Mouse (Mus musculus): ENCODE results near the gene Palm3. TPM values are rescaled to one million over a fixed set of nuclear protein-coding genes. Genes with fewer than 3 reads are reported as not detected.

Gene Palm3
- polyA plus RNA-seq, 1 experiment from 2014 or later: 7.4 TPM

- H3K27me3 ChIP-seq (ENCODE audit: control insufficient read depth, insufficient read depth, low read length): peaks cover 35% of the 10 kb centered on the region
- H3K4me2 ChIP-seq (replicated peaks; ENCODE audit: low read depth, low read length): peak overlapping the region; percentile 17; the same call in 1 of the 2 replicates
- H3K9me3 ChIP-seq (ENCODE audit: control insufficient read depth, low read length): no peaks in the 10 kb centered on the region; the same call in 1 of the 2 replicates
- no peak overlapping the region for H3K27ac ChIP-seq (ENCODE audit: low read depth, low read length)
- H3K36me3 ChIP-seq (ENCODE audit: control insufficient read depth, insufficient read depth, low read length): no peaks in the 10 kb centered on the region
- peaks cover 11% of the 10 kb centered on the region; the same call in 1 of the 2 replicates for H3K4me1 ChIP-seq (ENCODE audit: control insufficient read depth, insufficient read depth, low read length)
- no peak overlapping the region for H3K4me3 ChIP-seq (ENCODE audit: low read length)
- WGBS: 7% methylated on average over 7 of the region's 7 CpGs
- ATAC-seq (ENCODE audit: low FRiP score, low TSS enrichment): no peak
- H3K9ac ChIP-seq (ENCODE audit: low read depth, low read length): no peak overlapping the region
Observed at GRCm38 (mm10) chr8:84044103-84044502, 22.8 kb downstream of the Palm3 start.

- Histone ChIP-seq H3K9me3 (ENCODE audit: control insufficient read depth, low read length) (no peaks in the 10 kb centered on the region; the same call in 1 of the 2 replicates), H3K9ac (ENCODE audit: low read depth, low read length) (no peak within 1 kb of the TSS), H3K4me1 (ENCODE audit: control insufficient read depth, insufficient read depth, low read length) (peaks cover 11% of the 10 kb centered on the region; the same call in 1 of the 2 replicates), H3K27me3 (ENCODE audit: control insufficient read depth, insufficient read depth, low read length) (peaks cover 35% of the 10 kb centered on the region), H3K36me3 (ENCODE audit: control insufficient read depth, insufficient read depth, low read length) (no peaks in the 10 kb centered on the region), H3K4me2 (replicated peaks; ENCODE audit: low read depth, low read length) (peak within 1 kb of the TSS; percentile 17), H3K4me3 (ENCODE audit: low read length) (peak within 1 kb of the TSS; percentile 1; the same call in 1 of the 2 replicates), H3K27ac (ENCODE audit: low read depth, low read length) (no peak within 1 kb of the TSS)
- no peak for ATAC-seq (ENCODE audit: low FRiP score, low TSS enrichment)
- WGBS: 4% methylated on average over 9 of the region's 9 CpGs
Observed at GRCm38 (mm10) chr8:84044900-84045299, 23.6 kb downstream of the Palm3 start, which contains the start of gene Rln3. TSS of gene Rln3 (minus strand) at chr8:84045000.

GRCm38 (mm10) chr8:84046505-84046904 is 25.2 kb downstream of the Palm3 start:
- Histone ChIP-seq H3K9me3 (ENCODE audit: control insufficient read depth, low read length) (no peaks in the 10 kb centered on the region; the same call in 1 of the 2 replicates), H3K27ac (ENCODE audit: low read depth, low read length) (no peak overlapping the region), H3K4me2 (replicated peaks; ENCODE audit: low read depth, low read length) (no peak overlapping the region), H3K4me3 (ENCODE audit: low read length) (no peak overlapping the region), H3K4me1 (ENCODE audit: control insufficient read depth, insufficient read depth, low read length) (peaks cover 11% of the 10 kb centered on the region; the same call in 1 of the 2 replicates), H3K9ac (ENCODE audit: low read depth, low read length) (no peak overlapping the region), H3K27me3 (ENCODE audit: control insufficient read depth, insufficient read depth, low read length) (peaks cover 35% of the 10 kb centered on the region), H3K36me3 (ENCODE audit: control insufficient read depth, insufficient read depth, low read length) (no peaks in the 10 kb centered on the region)
- no peak for ATAC-seq (ENCODE audit: low FRiP score, low TSS enrichment)
- WGBS: 78% methylated on average over 3 of the region's 3 CpGs

- peaks cover 24% of the 10 kb centered on the region for H3K27me3 ChIP-seq (ENCODE audit: control insufficient read depth, insufficient read depth, low read length)
- H3K9me3 ChIP-seq (ENCODE audit: control insufficient read depth, low read length): no peaks in the 10 kb centered on the region; the same call in 1 of the 2 replicates
- 57% methylated on average over 5 of the region's 5 CpGs for WGBS
- no peak overlapping the region for H3K4me2 ChIP-seq (replicated peaks; ENCODE audit: low read depth, low read length)
- H3K4me1 ChIP-seq (ENCODE audit: control insufficient read depth, insufficient read depth, low read length): peaks cover 3% of the 10 kb centered on the region; the same call in 1 of the 2 replicates
- no peak overlapping the region for H3K27ac ChIP-seq (ENCODE audit: low read depth, low read length)
- ATAC-seq (ENCODE audit: low FRiP score, low TSS enrichment): no peak
- no peak overlapping the region for H3K4me3 ChIP-seq (ENCODE audit: low read length)
- no peaks in the 10 kb centered on the region for H3K36me3 ChIP-seq (ENCODE audit: control insufficient read depth, insufficient read depth, low read length)
- H3K9ac ChIP-seq (ENCODE audit: low read depth, low read length): no peak overlapping the region
Observed at GRCm38 (mm10) chr8:84048171-84048570, 26.9 kb downstream of the Palm3 start.

- 67% methylated on average over 3 of the region's 3 CpGs for WGBS
- no peaks in the 10 kb centered on the region for H3K4me1 ChIP-seq (ENCODE audit: control insufficient read depth, insufficient read depth, low read length)
- no peaks in the 10 kb centered on the region for H3K27me3 ChIP-seq (ENCODE audit: control insufficient read depth, insufficient read depth, low read length)
- no peaks in the 10 kb centered on the region for H3K9me3 ChIP-seq (ENCODE audit: control insufficient read depth, low read length)
- H3K9ac ChIP-seq (ENCODE audit: low read depth, low read length): no peak overlapping the region
- no peaks in the 10 kb centered on the region for H3K36me3 ChIP-seq (ENCODE audit: control insufficient read depth, insufficient read depth, low read length)
- ATAC-seq (ENCODE audit: low FRiP score, low TSS enrichment): no peak
- no peak overlapping the region for H3K27ac ChIP-seq (ENCODE audit: low read depth, low read length)
- no peak overlapping the region for H3K4me3 ChIP-seq (ENCODE audit: low read length)
- no peak overlapping the region for H3K4me2 ChIP-seq (replicated peaks; ENCODE audit: low read depth, low read length)
Observed at GRCm38 (mm10) chr8:84052746-84053145, 31.5 kb downstream of the Palm3 start.

- Histone ChIP-seq H3K27me3 (ENCODE audit: control insufficient read depth, insufficient read depth, low read length) (no peaks in the 10 kb centered on the region), H3K36me3 (ENCODE audit: control insufficient read depth, insufficient read depth, low read length) (no peaks in the 10 kb centered on the region), H3K9ac (ENCODE audit: low read depth, low read length) (no peak overlapping the region), H3K27ac (ENCODE audit: low read depth, low read length) (no peak overlapping the region), H3K9me3 (ENCODE audit: control insufficient read depth, low read length) (no peaks in the 10 kb centered on the region), H3K4me3 (ENCODE audit: low read length) (no peak overlapping the region), H3K4me2 (replicated peaks; ENCODE audit: low read depth, low read length) (no peak overlapping the region), H3K4me1 (ENCODE audit: control insufficient read depth, insufficient read depth, low read length) (no peaks in the 10 kb centered on the region)
- WGBS: 94% methylated on average over 5 of the region's 5 CpGs
- no peak for ATAC-seq (ENCODE audit: low FRiP score, low TSS enrichment)
Observed at GRCm38 (mm10) chr8:84053229-84053628, 32.0 kb downstream of the Palm3 start.

- H3K27ac ChIP-seq (ENCODE audit: low read depth, low read length): no peak overlapping the region
- no peaks in the 10 kb centered on the region for H3K9me3 ChIP-seq (ENCODE audit: control insufficient read depth, low read length)
- H3K4me2 ChIP-seq (replicated peaks; ENCODE audit: low read depth, low read length): no peak overlapping the region
- no peak overlapping the region for H3K9ac ChIP-seq (ENCODE audit: low read depth, low read length)
- no peak for ATAC-seq (ENCODE audit: low FRiP score, low TSS enrichment)
- 94% methylated on average over 1 of the region's 1 CpGs for WGBS
- no peak overlapping the region for H3K4me3 ChIP-seq (ENCODE audit: low read length)
- H3K27me3 ChIP-seq (ENCODE audit: control insufficient read depth, insufficient read depth, low read length): no peaks in the 10 kb centered on the region
- H3K36me3 ChIP-seq (ENCODE audit: control insufficient read depth, insufficient read depth, low read length): no peaks in the 10 kb centered on the region
- H3K4me1 ChIP-seq (ENCODE audit: control insufficient read depth, insufficient read depth, low read length): no peaks in the 10 kb centered on the region
Observed at GRCm38 (mm10) chr8:84057827-84058226, 36.6 kb downstream of the Palm3 start.

GRCm38 (mm10) chr8:84059226-84059625 is 38.0 kb downstream of the Palm3 start:
- 91% methylated on average over 2 of the region's 2 CpGs for WGBS
- H3K27ac ChIP-seq (ENCODE audit: low read depth, low read length): no peak overlapping the region
- ATAC-seq (ENCODE audit: low FRiP score, low TSS enrichment): no peak
- no peak overlapping the region for H3K9ac ChIP-seq (ENCODE audit: low read depth, low read length)
- H3K4me2 ChIP-seq (replicated peaks; ENCODE audit: low read depth, low read length): no peak overlapping the region
- no peaks in the 10 kb centered on the region for H3K36me3 ChIP-seq (ENCODE audit: control insufficient read depth, insufficient read depth, low read length)
- H3K4me3 ChIP-seq (ENCODE audit: low read length): no peak overlapping the region
- H3K27me3 ChIP-seq (ENCODE audit: control insufficient read depth, insufficient read depth, low read length): no peaks in the 10 kb centered on the region
- no peaks in the 10 kb centered on the region for H3K9me3 ChIP-seq (ENCODE audit: control insufficient read depth, low read length)
- H3K4me1 ChIP-seq (ENCODE audit: control insufficient read depth, insufficient read depth, low read length): no peaks in the 10 kb centered on the region

GRCm38 (mm10) chr8:84060245-84060644 is 39.0 kb downstream of the Palm3 start:
- WGBS: 87% methylated on average over 2 of the region's 2 CpGs
- H3K27me3 ChIP-seq (ENCODE audit: control insufficient read depth, insufficient read depth, low read length): no peaks in the 10 kb centered on the region
- H3K27ac ChIP-seq (ENCODE audit: low read depth, low read length): no peak overlapping the region
- no peaks in the 10 kb centered on the region for H3K36me3 ChIP-seq (ENCODE audit: control insufficient read depth, insufficient read depth, low read length)
- no peak for ATAC-seq (ENCODE audit: low FRiP score, low TSS enrichment)
- H3K9me3 ChIP-seq (ENCODE audit: control insufficient read depth, low read length): no peaks in the 10 kb centered on the region
- H3K4me2 ChIP-seq (replicated peaks; ENCODE audit: low read depth, low read length): no peak overlapping the region
- no peak overlapping the region for H3K9ac ChIP-seq (ENCODE audit: low read depth, low read length)
- H3K4me1 ChIP-seq (ENCODE audit: control insufficient read depth, insufficient read depth, low read length): no peaks in the 10 kb centered on the region
- H3K4me3 ChIP-seq (ENCODE audit: low read length): no peak overlapping the region

Data from kidney, embryonic 14.5 days (tissue).